In genomic region chr2:155515941-155516340, GRCm38 (mm10) we compare ENCODE assay signal across 8 mouse cellular contexts. TPM values are rescaled to one million over a fixed set of nuclear protein-coding genes. Genes with fewer than 3 reads are reported as not detected.
DNase-seq lines count a peak whose midpoint lies in the region; ATAC-seq lines count a peak whose summit lies in the region.

No protein-coding gene starts in this region.

- WGBS in embryonic facial prominence, embryonic 11.5 days: 12% methylated on average over 1 of the region's 1 CpGs

- H3K27ac ChIP-seq in embryonic facial prominence, embryonic 11.5 days (replicated peaks; ENCODE audit: low read depth, low read length): no peak overlapping the region

- no peaks in the 10 kb centered on the region; the same call in 1 of the 2 replicates for H3K4me1 ChIP-seq in embryonic facial prominence, embryonic 11.5 days (ENCODE audit: control insufficient read depth, insufficient read depth, low read length)

- H3K9me3 ChIP-seq in embryonic facial prominence, embryonic 11.5 days (replicated peaks; ENCODE audit: control insufficient read depth, low read length): no peaks in the 10 kb centered on the region

- H3K4me3 ChIP-seq in embryonic facial prominence, embryonic 11.5 days (ENCODE audit: low read depth, low read length): no peak overlapping the region

- H3K36me3 ChIP-seq in embryonic facial prominence, embryonic 11.5 days (replicated peaks; ENCODE audit: control insufficient read depth, insufficient read depth, low read depth, low read length): no peaks in the 10 kb centered on the region

- no peak overlapping the region for H3K9ac ChIP-seq in embryonic facial prominence, embryonic 11.5 days (replicated peaks; ENCODE audit: low read length)

- DNase-seq in CD4-positive, CD25-positive, alpha-beta regulatory T cell, adult 2 months (ENCODE audit: low read depth, low spot score): peak; percentile 69
- peak; percentile 71 for DNase-seq in urinary bladder, postnatal 14 days (ENCODE audit: low spot score)
- no peak for DNase-seq in urinary bladder, postnatal 10 days (ENCODE audit: low spot score)
- peak; percentile 79 for DNase-seq in embryonic facial prominence, embryonic 11.5 days (ENCODE audit: low spot score)
- DNase-seq in kidney, postnatal 10 days: peak; percentile 83
- DNase-seq in lung, adult 18-20 months: peak; percentile 62 to 71
- DNase-seq in skeletal muscle tissue, adult 2 months (ENCODE audit: low read depth, low spot score): peak; percentile 61

- ATAC-seq in CD4-positive, CD25-positive, alpha-beta regulatory T cell, adult 4 months: no peak
- ATAC-seq in embryonic facial prominence, embryonic 11.5 days (replicated peaks; ENCODE audit: insufficient number of reproducible peaks, low FRiP score, low TSS enrichment, low read depth): no peak

- H3K27me3 ChIP-seq in embryonic facial prominence, embryonic 11.5 days (ENCODE audit: control insufficient read depth, insufficient read depth, low read length): peaks cover 3% of the 10 kb centered on the region; the same call in 1 of the 2 replicates

- no peak overlapping the region for H3K4me2 ChIP-seq in embryonic facial prominence, embryonic 11.5 days (ENCODE audit: low read depth, low read length)

RNA-seq across cellular contexts. Expression of gene Acss2, which starts 1.8 kb away (rescaled TPM):
- 10 to 100 TPM; 16.1 to 17.6 TPM for polyA plus RNA-seq in CD4-positive, CD25-positive, alpha-beta regulatory T cell, adult 4 months (2017; shearing (Covaris generic))
- 14.3 and 16.6 TPM in 2 replicates for polyA plus RNA-seq in embryonic facial prominence, embryonic 11.5 days (2014; fragmentation: Nextera tagmentation; extraction: Ambion mirVana)

RNA-seq across cellular contexts. Expression of gene Ggt7, which starts 2.1 kb away (rescaled TPM):
- 10 to 100 TPM; 15.7 to 28.5 TPM for polyA plus RNA-seq in CD4-positive, CD25-positive, alpha-beta regulatory T cell, adult 4 months (2017; shearing (Covaris generic))
- 3.1 and 4.3 TPM in 2 replicates for polyA plus RNA-seq in embryonic facial prominence, embryonic 11.5 days (2014; fragmentation: Nextera tagmentation; extraction: Ambion mirVana)

RNA-seq across cellular contexts. Expression of gene Ncoa6, which starts 42.2 kb away (rescaled TPM):
- polyA plus RNA-seq in CD4-positive, CD25-positive, alpha-beta regulatory T cell, adult 4 months (2017; shearing (Covaris generic)): 10 to 100 TPM; 10.8 to 14.2 TPM
- 27.7 and 28.6 TPM in 2 replicates for polyA plus RNA-seq in embryonic facial prominence, embryonic 11.5 days (2014; fragmentation: Nextera tagmentation; extraction: Ambion mirVana)
